12 mouse cellular contexts compared by ENCODE assay signal in the genomic region with DNA sequence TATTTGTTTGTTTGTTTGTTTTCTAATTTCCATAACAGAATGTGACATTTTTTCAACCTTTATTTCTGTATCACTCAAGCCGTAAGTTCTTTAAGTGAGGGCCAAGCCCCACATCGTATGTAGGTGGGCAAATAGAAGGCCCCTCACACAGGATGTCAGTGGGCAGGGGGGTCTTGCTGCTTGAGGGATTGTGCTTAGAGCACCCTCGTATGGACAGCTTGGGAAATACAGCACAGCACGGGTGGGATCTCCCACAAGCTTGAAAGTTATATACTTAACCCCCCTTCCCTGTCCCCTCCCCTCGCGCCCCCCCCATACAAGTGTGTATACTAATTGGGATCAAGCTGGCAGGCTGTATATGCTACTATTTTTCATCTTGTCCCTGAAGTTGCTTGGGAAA. TPM values are rescaled to one million over a fixed set of nuclear protein-coding genes. Genes with fewer than 3 reads are reported as not detected.
DNase-seq lines count a peak whose midpoint lies in the region; ATAC-seq and TF ChIP-seq lines count a peak whose summit lies in the region.
"Had no signal": no experiment of that assay in that cellular context is flagged by ENCODE, and none has a peak within 500 bp of the region (broad histone marks: within the 10 kb centered on the region; RNA-seq: fewer than 3 reads in every experiment).

No protein-coding gene starts in this region.

- no peak overlapping the region for H3K27ac ChIP-seq in forebrain, postnatal 0 days (ENCODE audit: low read depth, low read length)
- no peak overlapping the region for H3K27ac ChIP-seq in forebrain, embryonic 15.5 days (replicated peaks)
- H3K27ac ChIP-seq in midbrain, postnatal 0 days (ENCODE audit: low read depth, low read length), result no peak overlapping the region
- no peak overlapping the region for H3K27ac ChIP-seq in midbrain, embryonic 16.5 days (ENCODE audit: low read length)
- H3K27ac ChIP-seq in neural tube, embryonic 11.5 days (ENCODE audit: low read depth, low read length), result no peak overlapping the region
- H3K27ac ChIP-seq: limb, embryonic 13.5 days; midbrain, embryonic 10.5 days had no signal

- no peak for DNase-seq in forebrain, postnatal 0 days
- DNase-seq in midbrain, postnatal 0 days (ENCODE audit: low spot score), result no peak
- peak; percentile 62 for DNase-seq in c-Kit-positive CD71-negative TER-119-negative erythroid progenitor cells, embryonic 14.5 days (ENCODE audit: low read depth)
- DNase-seq in neural tube, embryonic 11.5 days (ENCODE audit: low spot score), result peak; percentile 41
- no peak for DNase-seq in spleen, postnatal 4 days (ENCODE audit: low spot score in 2 of 2)
- DNase-seq: cerebellum, adult 11 months; spleen, adult 18-20 months had no signal

- H3K36me3 ChIP-seq in forebrain, postnatal 0 days (ENCODE audit: insufficient read depth), result no peaks in the 10 kb centered on the region
- H3K36me3 ChIP-seq in forebrain, embryonic 15.5 days, result no peaks in the 10 kb centered on the region
- H3K36me3 ChIP-seq in midbrain, postnatal 0 days (ENCODE audit: insufficient read depth, low read length), result no peaks in the 10 kb centered on the region
- no peaks in the 10 kb centered on the region for H3K36me3 ChIP-seq in midbrain, embryonic 16.5 days (ENCODE audit: control insufficient read depth, insufficient read depth, low read length)
- H3K36me3 ChIP-seq in neural tube, embryonic 11.5 days (ENCODE audit: control insufficient read depth, insufficient read depth, low read length), result no peaks in the 10 kb centered on the region
- H3K36me3 ChIP-seq: limb, embryonic 13.5 days; midbrain, embryonic 10.5 days had no signal

- H3K9ac ChIP-seq in forebrain, postnatal 0 days, result no peak overlapping the region
- H3K9ac ChIP-seq in forebrain, embryonic 15.5 days (replicated peaks), result no peak overlapping the region
- no peak overlapping the region for H3K9ac ChIP-seq in midbrain, postnatal 0 days (replicated peaks; ENCODE audit: low read length, poor library complexity, severe bottlenecking)
- no peak overlapping the region for H3K9ac ChIP-seq in midbrain, embryonic 16.5 days (ENCODE audit: low read depth, low read length)
- no peak overlapping the region for H3K9ac ChIP-seq in neural tube, embryonic 11.5 days (ENCODE audit: low read length)
- H3K9ac ChIP-seq: limb, embryonic 13.5 days had no signal

- H3K4me2 ChIP-seq in forebrain, postnatal 0 days (ENCODE audit: low read depth), result no peak overlapping the region
- no peak overlapping the region for H3K4me2 ChIP-seq in forebrain, embryonic 15.5 days (replicated peaks)
- no peak overlapping the region for H3K4me2 ChIP-seq in midbrain, postnatal 0 days (ENCODE audit: low read depth, low read length, poor library complexity, severe bottlenecking)
- H3K4me2 ChIP-seq in midbrain, embryonic 16.5 days (ENCODE audit: low read length), result no peak overlapping the region
- no peak overlapping the region for H3K4me2 ChIP-seq in neural tube, embryonic 11.5 days (ENCODE audit: low read depth)
- H3K4me2 ChIP-seq: limb, embryonic 13.5 days had no signal

- H3K4me1 ChIP-seq in forebrain, postnatal 0 days (ENCODE audit: insufficient read depth), result no peaks in the 10 kb centered on the region
- no peaks in the 10 kb centered on the region for H3K4me1 ChIP-seq in forebrain, embryonic 15.5 days
- H3K4me1 ChIP-seq in midbrain, postnatal 0 days (ENCODE audit: insufficient read depth, low read length), result no peaks in the 10 kb centered on the region
- H3K4me1 ChIP-seq in midbrain, embryonic 16.5 days (ENCODE audit: control insufficient read depth, insufficient read depth, low read length), result no peaks in the 10 kb centered on the region
- no peaks in the 10 kb centered on the region for H3K4me1 ChIP-seq in neural tube, embryonic 11.5 days (ENCODE audit: control insufficient read depth, insufficient read depth, low read length)
- H3K4me1 ChIP-seq: midbrain, embryonic 10.5 days had no signal

- 23% methylated on average over 6 of the region's 6 CpGs for WGBS in forebrain, postnatal 0 days
- 23% methylated on average over 6 of the region's 6 CpGs for WGBS in forebrain, embryonic 15.5 days
- WGBS in midbrain, postnatal 0 days, result 32% methylated on average over 6 of the region's 6 CpGs
- WGBS in midbrain, embryonic 16.5 days, result 28% methylated on average over 6 of the region's 6 CpGs
- WGBS in neural tube, embryonic 11.5 days, result 30% methylated on average over 6 of the region's 6 CpGs

- H3K4me3 ChIP-seq in forebrain, postnatal 0 days (ENCODE audit: low read depth, low read length), result no peak overlapping the region
- no peak overlapping the region for H3K4me3 ChIP-seq in forebrain, embryonic 15.5 days
- H3K4me3 ChIP-seq in midbrain, postnatal 0 days (ENCODE audit: low read depth, low read length), result no peak overlapping the region
- H3K4me3 ChIP-seq in midbrain, embryonic 16.5 days (ENCODE audit: low read depth, low read length), result no peak overlapping the region
- no peak overlapping the region for H3K4me3 ChIP-seq in neural tube, embryonic 11.5 days (ENCODE audit: low read depth, low read length)
- H3K4me3 ChIP-seq: limb, embryonic 13.5 days; midbrain, embryonic 10.5 days had no signal

- no peaks in the 10 kb centered on the region for H3K9me3 ChIP-seq in forebrain, postnatal 0 days (ENCODE audit: low read length)
- H3K9me3 ChIP-seq in forebrain, embryonic 15.5 days, result no peaks in the 10 kb centered on the region
- no peaks in the 10 kb centered on the region for H3K9me3 ChIP-seq in midbrain, postnatal 0 days (ENCODE audit: low read length)
- no peaks in the 10 kb centered on the region for H3K9me3 ChIP-seq in midbrain, embryonic 16.5 days (replicated peaks; ENCODE audit: control insufficient read depth, low read length, poor library complexity, severe bottlenecking)
- no peaks in the 10 kb centered on the region for H3K9me3 ChIP-seq in neural tube, embryonic 11.5 days (ENCODE audit: control insufficient read depth, low read length)
- H3K9me3 ChIP-seq: limb, embryonic 13.5 days; midbrain, embryonic 10.5 days had no signal

- no peaks in the 10 kb centered on the region for H3K27me3 ChIP-seq in forebrain, postnatal 0 days (ENCODE audit: insufficient read depth, low read length)
- H3K27me3 ChIP-seq in forebrain, embryonic 15.5 days, result no peaks in the 10 kb centered on the region
- no peaks in the 10 kb centered on the region for H3K27me3 ChIP-seq in midbrain, postnatal 0 days (ENCODE audit: insufficient read depth, low read length)
- H3K27me3 ChIP-seq in midbrain, embryonic 16.5 days (ENCODE audit: control insufficient read depth, insufficient read depth, low read depth, low read length), result no peaks in the 10 kb centered on the region
- no peaks in the 10 kb centered on the region for H3K27me3 ChIP-seq in neural tube, embryonic 11.5 days (ENCODE audit: control insufficient read depth, insufficient read depth, low read length)
- H3K27me3 ChIP-seq: limb, embryonic 13.5 days had no signal

- ATAC-seq in forebrain, postnatal 0 days, result no peak
- no peak for ATAC-seq in forebrain, embryonic 15.5 days (replicated peaks)
- ATAC-seq in midbrain, postnatal 0 days (ENCODE audit: low FRiP score), result no peak
- no peak for ATAC-seq in midbrain, embryonic 16.5 days
- ATAC-seq in neural tube, embryonic 11.5 days (ENCODE audit: insufficient read depth, low FRiP score, low TSS enrichment), result no peak
- ATAC-seq in inflammation-experienced regulatory T-cells, adult 6 months, result no peak

- TF ChIP-seq CTCF in forebrain, postnatal 0 days (IDR thresholded peaks at IDR 0.05; ENCODE audit: low read depth), result peak; percentile 46
- TF ChIP-seq CTCF in midbrain, postnatal 0 days (IDR thresholded peaks at IDR 0.05), result peak; percentile 56

RNA-seq across cellular contexts. Expression of gene Clgn, which starts 17.2 kb away (rescaled TPM):
- 3.4 and 3.5 TPM in 2 replicates for total RNA-seq in forebrain, postnatal 0 days (2014; rRNA removed)
- 4.6 and 5.7 TPM in 2 replicates for polyA plus RNA-seq in forebrain, postnatal 0 days (2015; fragmentation: Nextera tagmentation; extraction: Ambion mirVana)
- polyA plus RNA-seq in forebrain, embryonic 15.5 days (2015; fragmentation: Nextera tagmentation; extraction: Ambion mirVana), result 6.2 and 6.3 TPM in 2 replicates
- total RNA-seq in midbrain, postnatal 0 days (2014; rRNA removed), result 5.6 and 7.4 TPM in 2 replicates
- 11.4 and 11.6 TPM in 2 replicates for polyA plus RNA-seq in midbrain, postnatal 0 days (2015; fragmentation: Nextera tagmentation; extraction: Ambion mirVana)
- polyA plus RNA-seq in midbrain, embryonic 16.5 days (2015; fragmentation: Nextera tagmentation; extraction: Ambion mirVana), result 11.5 and 12.6 TPM in 2 replicates
- polyA plus RNA-seq in neural tube, embryonic 11.5 days (2014; fragmentation: Nextera tagmentation; extraction: Ambion mirVana), result 5.3 and 5.8 TPM in 2 replicates
- 1 to 10 TPM in 1 of 3 experiments, under 1 TPM in 1, not detected in 1; 0.71 to 7.2 TPM for polyA plus RNA-seq in inflammation-experienced regulatory T-cells, adult 6 months (2017; shearing (Covaris generic))

RNA-seq across cellular contexts. Expression of gene Scoc, which starts 51.4 kb away (rescaled TPM):
- total RNA-seq in forebrain, postnatal 0 days (2014; rRNA removed), result 404 and 447 TPM in 2 replicates
- polyA plus RNA-seq in forebrain, postnatal 0 days (2015; fragmentation: Nextera tagmentation; extraction: Ambion mirVana), result 418 and 475 TPM in 2 replicates
- 208 and 220 TPM in 2 replicates for polyA plus RNA-seq in forebrain, embryonic 15.5 days (2015; fragmentation: Nextera tagmentation; extraction: Ambion mirVana)
- 319 and 385 TPM in 2 replicates for total RNA-seq in midbrain, postnatal 0 days (2014; rRNA removed)
- polyA plus RNA-seq in midbrain, postnatal 0 days (2015; fragmentation: Nextera tagmentation; extraction: Ambion mirVana), result 483 and 520 TPM in 2 replicates
- 327 and 361 TPM in 2 replicates for polyA plus RNA-seq in midbrain, embryonic 16.5 days (2015; fragmentation: Nextera tagmentation; extraction: Ambion mirVana)
- polyA plus RNA-seq in neural tube, embryonic 11.5 days (2014; fragmentation: Nextera tagmentation; extraction: Ambion mirVana), result 166 and 168 TPM in 2 replicates
- polyA plus RNA-seq in inflammation-experienced regulatory T-cells, adult 6 months (2017; shearing (Covaris generic)), result 10 to 100 TPM; 26.8 to 34.5 (median 30.6) TPM

RNA-seq across cellular contexts. Expression of gene Mgat4d, which starts 58.6 kb away (rescaled TPM):
- not detected in 2 replicates for total RNA-seq in forebrain, postnatal 0 days (2014; rRNA removed)
- not detected in 2 replicates for polyA plus RNA-seq in forebrain, postnatal 0 days (2015; fragmentation: Nextera tagmentation; extraction: Ambion mirVana)
- polyA plus RNA-seq in forebrain, embryonic 15.5 days (2015; fragmentation: Nextera tagmentation; extraction: Ambion mirVana), result not detected in 2 replicates
- total RNA-seq in midbrain, postnatal 0 days (2014; rRNA removed), result not detected in 2 replicates
- polyA plus RNA-seq in midbrain, postnatal 0 days (2015; fragmentation: Nextera tagmentation; extraction: Ambion mirVana), result not detected in 2 replicates
- polyA plus RNA-seq in midbrain, embryonic 16.5 days (2015; fragmentation: Nextera tagmentation; extraction: Ambion mirVana), result not detected in 2 replicates
- not detected in 2 replicates for polyA plus RNA-seq in neural tube, embryonic 11.5 days (2014; fragmentation: Nextera tagmentation; extraction: Ambion mirVana)
- not detected for polyA plus RNA-seq in inflammation-experienced regulatory T-cells, adult 6 months (2017; shearing (Covaris generic))
- polyA plus RNA-seq: limb, embryonic 13.5 days; midbrain, embryonic 10.5 days had no signal

Comparison
In these comparisons a context has a peak if more than half of its experiments do, and no peak if none do; other contexts are left out.
1. DNase-seq: peak in c-Kit-positive CD71-negative TER-119-negative erythroid progenitor cells, embryonic 14.5 days (single experiment) and neural tube, embryonic 11.5 days (single experiment); none in forebrain, postnatal 0 days (single experiment), midbrain, postnatal 0 days (single experiment) and spleen, postnatal 4 days (0 of 2).